Mouse (Mus musculus): ENCODE data around the gene Me1. TPM values are rescaled to one million over a fixed set of nuclear protein-coding genes. Genes with fewer than 3 reads are reported as not detected.

The Me1 gene
- polyA plus RNA-seq, 1 experiment = 33.6 TPM

- Histone ChIP-seq H3K36me3 (ENCODE audit: control insufficient read depth, insufficient read depth) (no peaks in the 10 kb centered on the region), H3K27me3 (ENCODE audit: control insufficient read depth, insufficient read depth, insufficient read length) (no peaks in the 10 kb centered on the region), H3K4me2 (ENCODE audit: low read depth) (no peak overlapping the region), H3K79me2 (ENCODE audit: control insufficient read depth, insufficient read depth) (no peaks in the 10 kb centered on the region), H3K4me3 (no peak overlapping the region), H3ac (ENCODE audit: control insufficient read depth, insufficient read length) (no peak overlapping the region)
- TF ChIP-seq SRF (IDR thresholded peaks at IDR 0.05; ENCODE audit: control insufficient read depth, insufficient read length, low read depth) (no peak), CEBPB (IDR thresholded peaks at IDR 0.05; ENCODE audit: insufficient read depth, poor library complexity, severe bottlenecking) (no peak), TCF12 (IDR thresholded peaks at IDR 0.05; ENCODE audit: insufficient read depth, poor library complexity, severe bottlenecking) (no peak), USF1 (IDR thresholded peaks at IDR 0.05; ENCODE audit: low read depth) (no peak), POLR2A (IDR thresholded peaks at IDR 0.05; ENCODE audit: insufficient read length, low read depth) (no peak), POLR2AphosphoS2 (IDR thresholded peaks at IDR 0.05; ENCODE audit: insufficient read length, low read depth) (no peak), TCF3 (IDR thresholded peaks at IDR 0.05; ENCODE audit: insufficient read length, low read depth) (no peak), MYOD1 (IDR thresholded peaks at IDR 0.05; ENCODE audit: control insufficient read depth in 1 of 3, insufficient read length in 2 of 3, low read depth in 2 of 3) (no peak), E2F4 (IDR thresholded peaks at IDR 0.05; ENCODE audit: insufficient read depth) (no peak), MAX (IDR thresholded peaks at IDR 0.05; ENCODE audit: low read depth) (no peak), MYOG (IDR thresholded peaks at IDR 0.05; ENCODE audit: control insufficient read depth in 1 of 3, insufficient read depth in 1 of 3, insufficient read length in 2 of 3, low read depth in 2 of 3) (no peak), REST (IDR thresholded peaks at IDR 0.05; ENCODE audit: insufficient read depth, insufficient read length) (no peak)
Measured at GRCm38 (mm10) chr9:86626906-86627305, 68.8 kb downstream of the Me1 start.

GRCm38 (mm10) chr9:86624781-86625180, 71.0 kb downstream of the Me1 start:
- Histone ChIP-seq H3K4me2 (ENCODE audit: low read depth) (peak overlapping the region; percentile 75), H3K36me3 (ENCODE audit: control insufficient read depth, insufficient read depth) (no peaks in the 10 kb centered on the region), H3K79me2 (ENCODE audit: control insufficient read depth, insufficient read depth) (no peaks in the 10 kb centered on the region)

GRCm38 (mm10) chr9:86624039-86624438, 71.7 kb downstream of the Me1 start:
- no peaks in the 10 kb centered on the region for H3K79me2 ChIP-seq (ENCODE audit: control insufficient read depth, insufficient read depth)
- TF ChIP-seq MYOD1 (IDR thresholded peaks at IDR 0.05; ENCODE audit: control insufficient read depth in 1 of 3, insufficient read length in 2 of 3, low read depth in 2 of 3) (peak in 2 of 3 experiments; percentile 46 to 52), MYOG (IDR thresholded peaks at IDR 0.05; ENCODE audit: control insufficient read depth in 1 of 3, insufficient read depth in 1 of 3, insufficient read length in 2 of 3, low read depth in 2 of 3) (no peak)
- no peaks in the 10 kb centered on the region for H3K27me3 ChIP-seq (ENCODE audit: control insufficient read depth, insufficient read depth, insufficient read length)
- no peak overlapping the region for H3ac ChIP-seq (ENCODE audit: control insufficient read depth, insufficient read length)
- H3K4me2 ChIP-seq (ENCODE audit: low read depth) = peak overlapping the region; percentile 75
- no peak overlapping the region for H3K4me3 ChIP-seq
- no peaks in the 10 kb centered on the region for H3K36me3 ChIP-seq (ENCODE audit: control insufficient read depth, insufficient read depth)

More at GRCm38 (mm10) chr9:86624781-86625180, 71.0 kb downstream of the Me1 start:
- no peaks in the 10 kb centered on the region for H3K27me3 ChIP-seq (ENCODE audit: control insufficient read depth, insufficient read depth, insufficient read length)
- H3K4me3 ChIP-seq = no peak overlapping the region
- no peak overlapping the region for H3ac ChIP-seq (ENCODE audit: control insufficient read depth, insufficient read length)
- TF ChIP-seq SRF (IDR thresholded peaks at IDR 0.05; ENCODE audit: control insufficient read depth, insufficient read length, low read depth) (no peak), POLR2AphosphoS2 (IDR thresholded peaks at IDR 0.05; ENCODE audit: insufficient read length, low read depth) (no peak), MYOD1 (IDR thresholded peaks at IDR 0.05; ENCODE audit: control insufficient read depth in 1 of 3, insufficient read length in 2 of 3, low read depth in 2 of 3) (no peak), CEBPB (IDR thresholded peaks at IDR 0.05; ENCODE audit: insufficient read depth, poor library complexity, severe bottlenecking) (no peak), MYOG (IDR thresholded peaks at IDR 0.05; ENCODE audit: control insufficient read depth in 1 of 3, insufficient read depth in 1 of 3, insufficient read length in 2 of 3, low read depth in 2 of 3) (no peak), REST (IDR thresholded peaks at IDR 0.05; ENCODE audit: insufficient read depth, insufficient read length) (no peak), MAX (IDR thresholded peaks at IDR 0.05; ENCODE audit: low read depth) (no peak), TCF3 (IDR thresholded peaks at IDR 0.05; ENCODE audit: insufficient read length, low read depth) (no peak), USF1 (IDR thresholded peaks at IDR 0.05; ENCODE audit: low read depth) (no peak), E2F4 (IDR thresholded peaks at IDR 0.05; ENCODE audit: insufficient read depth) (no peak)

GRCm38 (mm10) chr9:86622062-86622461, 73.7 kb downstream of the Me1 start:
- Histone ChIP-seq H3K4me3 (no peak overlapping the region), H3ac (ENCODE audit: control insufficient read depth, insufficient read length) (no peak overlapping the region), H3K27me3 (ENCODE audit: control insufficient read depth, insufficient read depth, insufficient read length) (no peaks in the 10 kb centered on the region), H3K4me2 (ENCODE audit: low read depth) (no peak overlapping the region), H3K36me3 (ENCODE audit: control insufficient read depth, insufficient read depth) (no peaks in the 10 kb centered on the region), H3K79me2 (ENCODE audit: control insufficient read depth, insufficient read depth) (no peaks in the 10 kb centered on the region)
- TF ChIP-seq MAX (IDR thresholded peaks at IDR 0.05; ENCODE audit: low read depth) (no peak), SRF (IDR thresholded peaks at IDR 0.05; ENCODE audit: control insufficient read depth, insufficient read length, low read depth) (no peak), TCF12 (IDR thresholded peaks at IDR 0.05; ENCODE audit: insufficient read depth, poor library complexity, severe bottlenecking) (no peak)

- H3K27me3 ChIP-seq (ENCODE audit: control insufficient read depth, insufficient read depth, insufficient read length) = no peaks in the 10 kb centered on the region
- H3K4me2 ChIP-seq (ENCODE audit: low read depth) = no peak overlapping the region
- no peaks in the 10 kb centered on the region for H3K79me2 ChIP-seq (ENCODE audit: control insufficient read depth, insufficient read depth)
- TF ChIP-seq USF1 (IDR thresholded peaks at IDR 0.05; ENCODE audit: low read depth) (no peak), REST (IDR thresholded peaks at IDR 0.05; ENCODE audit: insufficient read depth, insufficient read length) (no peak), MAX (IDR thresholded peaks at IDR 0.05; ENCODE audit: low read depth) (no peak), MYOD1 (IDR thresholded peaks at IDR 0.05; ENCODE audit: control insufficient read depth in 1 of 3, insufficient read length in 2 of 3, low read depth in 2 of 3) (no peak), SRF (IDR thresholded peaks at IDR 0.05; ENCODE audit: control insufficient read depth, insufficient read length, low read depth) (no peak), TCF12 (IDR thresholded peaks at IDR 0.05; ENCODE audit: insufficient read depth, poor library complexity, severe bottlenecking) (no peak), E2F4 (IDR thresholded peaks at IDR 0.05; ENCODE audit: insufficient read depth) (no peak), POLR2A (IDR thresholded peaks at IDR 0.05; ENCODE audit: insufficient read length, low read depth) (no peak), MYOG (IDR thresholded peaks at IDR 0.05; ENCODE audit: control insufficient read depth in 1 of 3, insufficient read depth in 1 of 3, insufficient read length in 2 of 3, low read depth in 2 of 3) (no peak), POLR2AphosphoS2 (IDR thresholded peaks at IDR 0.05; ENCODE audit: insufficient read length, low read depth) (no peak), CEBPB (IDR thresholded peaks at IDR 0.05; ENCODE audit: insufficient read depth, poor library complexity, severe bottlenecking) (no peak), TCF3 (IDR thresholded peaks at IDR 0.05; ENCODE audit: insufficient read length, low read depth) (no peak)
- no peak overlapping the region for H3ac ChIP-seq (ENCODE audit: control insufficient read depth, insufficient read length)
- H3K36me3 ChIP-seq (ENCODE audit: control insufficient read depth, insufficient read depth) = no peaks in the 10 kb centered on the region
- no peak overlapping the region for H3K4me3 ChIP-seq
Measured at GRCm38 (mm10) chr9:86619341-86620139, 76.2 kb downstream of the Me1 start.

Data from myocyte (in vitro differentiated cells).